Mouse (Mus musculus): ENCODE results near the gene Sh2d2a. TPM values are rescaled to one million over a fixed set of nuclear protein-coding genes. Genes with fewer than 3 reads are reported as not detected.
"Not testable (repeated sequence)": the region's sequence is repeated elsewhere in the genome, so short reads cannot be mapped to it uniquely, and the experiment has no call there.

Gene Sh2d2a
- polyA plus RNA-seq, 2 experiments = 0.04 to 0.10 TPM

- Histone ChIP-seq H3K36me3 (replicated peaks; ENCODE audit: control insufficient read depth, insufficient read depth, low read depth) (peaks cover 20% of the 10 kb centered on the region), H3K27me3 (ENCODE audit: control insufficient read depth, insufficient read depth, low read length) (no peaks in the 10 kb centered on the region), H3K4me2 (ENCODE audit: low read depth) (no peak overlapping the region), H3K4me3 (ENCODE audit: insufficient read depth in 1 of 2, low read depth in 2 of 2, low read length in 2 of 2) (no peak overlapping the region), H3K27ac (no peak overlapping the region), H3K9ac (replicated peaks) (no peak overlapping the region), H3K9me3 (ENCODE audit: control insufficient read depth, low read length) (no peaks in the 10 kb centered on the region), H3K4me1 (replicated peaks; ENCODE audit: control insufficient read depth in 2 of 2, insufficient read depth in 2 of 2, low read length in 1 of 2) (no peaks in the 10 kb centered on the region)
- DNase-seq (ENCODE audit: low read depth in 3 of 3, low spot score in 3 of 3) (no peak), ATAC-seq (ENCODE audit: insufficient read depth) (no peak)
- no peak for TF ChIP-seq CTCF (IDR thresholded peaks at IDR 0.05; ENCODE audit: low read depth)
- TF ChIP-seq EP300 (IDR thresholded peaks at IDR 0.05; ENCODE audit: low read depth) = no peak
- WGBS (ENCODE audit: insufficient replicate concordance) = 55% methylated on average over 7 of the region's 7 CpGs
These were observed 8.4 kb downstream of the Sh2d2a start for GRCm38 (mm10) chr3:87854795-87855568.

GRCm38 (mm10) chr3:87855936-87856335, 9.4 kb downstream of the Sh2d2a start:
- H3K27me3 ChIP-seq (ENCODE audit: control insufficient read depth, insufficient read depth, low read length) = no peaks in the 10 kb centered on the region
- H3K4me1 ChIP-seq (replicated peaks; ENCODE audit: control insufficient read depth in 2 of 2, insufficient read depth in 2 of 2, low read length in 1 of 2) = no peaks in the 10 kb centered on the region
- ATAC-seq (ENCODE audit: insufficient read depth) (no peak), DNase-seq (ENCODE audit: low read depth in 3 of 3, low spot score in 3 of 3) (no peak)
- H3K36me3 ChIP-seq (replicated peaks; ENCODE audit: control insufficient read depth, insufficient read depth, low read depth) = peaks cover 29% of the 10 kb centered on the region
- no peak overlapping the region for H3K4me3 ChIP-seq (ENCODE audit: insufficient read depth in 1 of 2, low read depth in 2 of 2, low read length in 2 of 2)
- TF ChIP-seq EP300 (IDR thresholded peaks at IDR 0.05; ENCODE audit: low read depth) (no peak), CTCF (IDR thresholded peaks at IDR 0.05; ENCODE audit: low read depth) (no peak)
- H3K27ac ChIP-seq = no peak overlapping the region
- no peak overlapping the region for H3K4me2 ChIP-seq (ENCODE audit: low read depth)
- 73% methylated on average over 8 of the region's 8 CpGs for WGBS (ENCODE audit: insufficient replicate concordance)
- H3K9ac ChIP-seq (replicated peaks) = no peak overlapping the region
- no peaks in the 10 kb centered on the region for H3K9me3 ChIP-seq (ENCODE audit: control insufficient read depth, low read length)

- peaks cover 39% of the 10 kb centered on the region for H3K36me3 ChIP-seq (replicated peaks; ENCODE audit: control insufficient read depth, insufficient read depth, low read depth)
- H3K4me2 ChIP-seq (ENCODE audit: low read depth) = no peak overlapping the region
- H3K9ac ChIP-seq (replicated peaks) = no peak overlapping the region
- H3K27ac ChIP-seq = no peak overlapping the region
- DNase-seq (ENCODE audit: low read depth in 3 of 3, low spot score in 3 of 3) = no peak
- H3K4me1 ChIP-seq (replicated peaks; ENCODE audit: control insufficient read depth in 2 of 2, insufficient read depth in 2 of 2, low read length in 1 of 2) = no peaks in the 10 kb centered on the region
- no peaks in the 10 kb centered on the region for H3K27me3 ChIP-seq (ENCODE audit: control insufficient read depth, insufficient read depth, low read length)
- H3K9me3 ChIP-seq (ENCODE audit: control insufficient read depth, low read length) = no peaks in the 10 kb centered on the region
- no peak for ATAC-seq (ENCODE audit: insufficient read depth)
- H3K4me3 ChIP-seq (ENCODE audit: insufficient read depth in 1 of 2, low read depth in 2 of 2, low read length in 2 of 2) = no peak overlapping the region
- 80% methylated on average over 8 of the region's 8 CpGs for WGBS (ENCODE audit: insufficient replicate concordance)
- TF ChIP-seq EP300 (IDR thresholded peaks at IDR 0.05; ENCODE audit: low read depth) (no peak), CTCF (IDR thresholded peaks at IDR 0.05; ENCODE audit: low read depth) (no peak)
These were observed 11.1 kb downstream of the Sh2d2a start for GRCm38 (mm10) chr3:87857666-87858065.

- 36% methylated on average over 3 of the region's 3 CpGs for WGBS (ENCODE audit: insufficient replicate concordance)
- no peaks in the 10 kb centered on the region for H3K4me1 ChIP-seq (replicated peaks; ENCODE audit: control insufficient read depth in 2 of 2, insufficient read depth in 2 of 2, low read length in 1 of 2)
- no peak overlapping the region for H3K4me3 ChIP-seq (ENCODE audit: insufficient read depth in 1 of 2, low read depth in 2 of 2, low read length in 2 of 2)
- H3K9ac ChIP-seq (replicated peaks) = no peak overlapping the region
- no peaks in the 10 kb centered on the region for H3K27me3 ChIP-seq (ENCODE audit: control insufficient read depth, insufficient read depth, low read length)
- H3K9me3 ChIP-seq (ENCODE audit: control insufficient read depth, low read length) = no peaks in the 10 kb centered on the region
- ATAC-seq (ENCODE audit: insufficient read depth) = peak; percentile 48; the same call in 1 of the 2 replicates
- no peak overlapping the region for H3K27ac ChIP-seq
- no peak for TF ChIP-seq EP300 (IDR thresholded peaks at IDR 0.05; ENCODE audit: low read depth)
- peak; percentile 86 for TF ChIP-seq CTCF (IDR thresholded peaks at IDR 0.05; ENCODE audit: low read depth)
- DNase-seq (ENCODE audit: low read depth in 3 of 3, low spot score in 3 of 3) = peak in 2 of 3 experiments; percentile 22 to 43
- H3K4me2 ChIP-seq (ENCODE audit: low read depth) = no peak overlapping the region
- peaks cover 43% of the 10 kb centered on the region for H3K36me3 ChIP-seq (replicated peaks; ENCODE audit: control insufficient read depth, insufficient read depth, low read depth)
These were observed 13.3 kb downstream of the Sh2d2a start for GRCm38 (mm10) chr3:87859813-87860212.

- DNase-seq (ENCODE audit: low read depth in 3 of 3, low spot score in 3 of 3); H3K4me1 ChIP-seq (replicated peaks; ENCODE audit: control insufficient read depth in 2 of 2, insufficient read depth in 2 of 2, low read length in 1 of 2); H3K9me3 ChIP-seq (ENCODE audit: control insufficient read depth, low read length); H3K9ac ChIP-seq (replicated peaks); H3K27me3 ChIP-seq (ENCODE audit: control insufficient read depth, insufficient read depth, low read length); ATAC-seq (ENCODE audit: insufficient read depth); H3K4me3 ChIP-seq (ENCODE audit: insufficient read depth in 1 of 2, low read depth in 2 of 2, low read length in 2 of 2); H3K27ac ChIP-seq; H3K4me2 ChIP-seq (ENCODE audit: low read depth): not testable (repeated sequence)
- H3K36me3 ChIP-seq (replicated peaks; ENCODE audit: control insufficient read depth, insufficient read depth, low read depth) = peaks cover 60% of the 10 kb centered on the region
- 76% methylated on average over 4 of the region's 4 CpGs for WGBS (ENCODE audit: insufficient replicate concordance)
These were observed 17.6 kb downstream of the Sh2d2a start for GRCm38 (mm10) chr3:87864111-87864510.

All from liver, embryonic 14.5 days (tissue).